Mouse (Mus musculus) left cerebral cortex, adult 8-10 months (tissue): ENCODE measurements around the gene Cdca7l. TPM values are rescaled to one million over a fixed set of nuclear protein-coding genes. Genes with fewer than 3 reads are reported as not detected.
"Not testable (repeated sequence)": the region's sequence is repeated elsewhere in the genome, so short reads cannot be mapped to it uniquely, and the experiment has no call there.

ENCODE experiments used
- DNase-seq, 2 experiments: peaks; one replicate each; pipeline ENCODE4 v3.0.0; 2022; ENCODE audit warnings: low spot score in 2 of 2
- total RNA-seq, 4 experiments: library from RNA; stranded (reverse); gene quantifications; 2 replicates each; pipeline ENCODE4 v1.2.4; 2022

The Cdca7l gene
- total RNA-seq, 4 experiments from 2014 or later = 0.39 to 1.3 (median 0.67) TPM

GRCm38 (mm10) chr12:117861249-117861648, 57.2 kb downstream of the Cdca7l start:
- no peak for DNase-seq

GRCm38 (mm10) chr12:117862655-117863054, 58.6 kb downstream of the Cdca7l start:
- no peak for DNase-seq

GRCm38 (mm10) chr12:117867708-117868564, 63.8 kb downstream of the Cdca7l start:
- DNase-seq = no peak

GRCm38 (mm10) chr12:117872265-117872664, 68.2 kb downstream of the Cdca7l start:
- no peak for DNase-seq

GRCm38 (mm10) chr12:117878341-117878740, 74.3 kb downstream of the Cdca7l start:
- no peak for DNase-seq

GRCm38 (mm10) chr12:117884627-117885026, 80.5 kb downstream of the Cdca7l start:
- DNase-seq = no peak

- DNase-seq = no peak
Observed at GRCm38 (mm10) chr12:117887422-117887821, 83.3 kb downstream of the Cdca7l start.

- not testable (repeated sequence) for DNase-seq
Observed at GRCm38 (mm10) chr12:117900798-117901197, 96.7 kb downstream of the Cdca7l start.

GRCm38 (mm10) chr12:117901352-117901751, 97.3 kb downstream of the Cdca7l start:
- DNase-seq = not testable (repeated sequence)

GRCm38 (mm10) chr12:117903671-117904070, 99.6 kb downstream of the Cdca7l start:
- DNase-seq = peak in 1 of 2 experiments; percentile 18

- DNase-seq = not testable (repeated sequence)
Observed at GRCm38 (mm10) chr12:117905232-117905840, 101.2 kb downstream of the Cdca7l start.

GRCm38 (mm10) chr12:117911396-117911795, 107.3 kb downstream of the Cdca7l start:
- DNase-seq = no peak

- DNase-seq = no peak
Observed at GRCm38 (mm10) chr12:117914613-117915245, 110.6 kb downstream of the Cdca7l start.

GRCm38 (mm10) chr12:117915826-117916588, 111.9 kb downstream of the Cdca7l start:
- DNase-seq = no peak
